Mouse (Mus musculus) liver, embryonic 16.5 days (tissue): ENCODE measurements around the gene Stkld1. TPM values are rescaled to one million over a fixed set of nuclear protein-coding genes. Genes with fewer than 3 reads are reported as not detected.

Source experiments
- polyA plus RNA-seq: library from polyadenylated mRNA; unstranded; fragments of >200 nt; fragmentation: Nextera tagmentation; extraction: Ambion mirVana; gene quantifications from 2 replicates; pipeline ENCODE4 v1.2.1, GENCODE M21; 2015

Gene Stkld1
- polyA plus RNA-seq, 1 experiment from 2014 or later: 0.04 TPM

Other genes starting within 250 kb of the Stkld1 start
- not detected in 2 replicates for gene Abo, start 69.1 kb upstream of the Stkld1 start, polyA plus RNA-seq
- gene Surf6, start 31.2 kb upstream of the Stkld1 start, polyA plus RNA-seq: 8.7 and 9.4 TPM in 2 replicates
- gene Med22, start 23.4 kb upstream of the Stkld1 start, polyA plus RNA-seq: 19.5 and 20.8 TPM in 2 replicates
- 297 and 333 TPM in 2 replicates for gene Rpl7a, start 23.3 kb upstream of the Stkld1 start, polyA plus RNA-seq
- 17.4 and 17.9 TPM in 2 replicates for gene Surf2, start 17.7 kb upstream of the Stkld1 start, polyA plus RNA-seq
- 31.5 and 32.4 TPM in 2 replicates for gene Surf1, start 17.5 kb upstream of the Stkld1 start, polyA plus RNA-seq
- gene Surf4, start 119 bp upstream of the Stkld1 start, polyA plus RNA-seq: 119 and 121 TPM in 2 replicates
- 16.7 and 17.5 TPM in 2 replicates for gene Rexo4, start 30.3 kb downstream of the Stkld1 start, polyA plus RNA-seq
- 1.8 and 2.0 TPM in 2 replicates for gene Adamts13, start 39.4 kb downstream of the Stkld1 start, polyA plus RNA-seq
- 13.7 and 14.3 TPM in 2 replicates for gene Cacfd1, start 75.9 kb downstream of the Stkld1 start, polyA plus RNA-seq
- 0.32 and 0.40 TPM in 2 replicates for gene Slc2a6, start 94.0 kb downstream of the Stkld1 start, polyA plus RNA-seq
- gene Mymk, start 138.1 kb downstream of the Stkld1 start, polyA plus RNA-seq: 0.90 and 2.8 TPM in 2 replicates
- gene Adamtsl2, start 145.3 kb downstream of the Stkld1 start, polyA plus RNA-seq: 0.40 and 0.76 TPM in 2 replicates
- not detected in 2 replicates for gene Fam163b, start 208.4 kb downstream of the Stkld1 start, polyA plus RNA-seq
- gene Dbh, start 231.2 kb downstream of the Stkld1 start, polyA plus RNA-seq: 0.07 and 0.15 TPM in 2 replicates